Comparison of ENCODE assay signal across 17 mouse cellular contexts in genomic region chr13:56066152-56066551, GRCm38 (mm10).
DNase-seq lines count a peak whose midpoint lies in the region; ATAC-seq and TF ChIP-seq lines count a peak whose summit lies in the region.
"Had no signal": no experiment of that assay in that cellular context is flagged by ENCODE, and none has a peak within 500 bp of the region (broad histone marks: within the 10 kb centered on the region; RNA-seq: fewer than 3 reads in every experiment).

No protein-coding gene starts in this region.

- H3K9ac ChIP-seq in kidney, postnatal 0 days (ENCODE audit: low read depth, low read length): no peak overlapping the region
- no peak overlapping the region for H3K9ac ChIP-seq in ES-Bruce4 (ENCODE audit: low read depth, poor library complexity, severe bottlenecking)
- no peak overlapping the region for H3K9ac ChIP-seq in limb, embryonic 13.5 days
- H3K9ac ChIP-seq: embryonic facial prominence, embryonic 13.5 days; midbrain, embryonic 12.5 days; stomach, embryonic 15.5 days had no signal

- no peaks in the 10 kb centered on the region for H3K27me3 ChIP-seq in kidney, postnatal 0 days (ENCODE audit: insufficient read depth, low read length)
- no peaks in the 10 kb centered on the region for H3K27me3 ChIP-seq in ES-Bruce4 (ENCODE audit: control insufficient read depth, insufficient read depth, low read length, poor library complexity, severe bottlenecking)
- peaks cover 24% of the 10 kb centered on the region for H3K27me3 ChIP-seq in limb, embryonic 13.5 days
- H3K27me3 ChIP-seq: embryonic facial prominence, embryonic 13.5 days; stomach, embryonic 15.5 days had no signal

- 0 out of 2 replicates have a peak, but pooled peaks cover 5% of the 10 kb centered on the region for H3K4me1 ChIP-seq in kidney, postnatal 0 days (replicated peaks; ENCODE audit: insufficient read depth, low read length)
- no peaks in the 10 kb centered on the region for H3K4me1 ChIP-seq in ES-Bruce4 (ENCODE audit: control insufficient read depth, insufficient read depth, low read length)
- peaks cover 80% of the 10 kb centered on the region for H3K4me1 ChIP-seq in limb, embryonic 13.5 days
- H3K4me1 ChIP-seq: embryonic facial prominence, embryonic 13.5 days had no signal

- ATAC-seq in kidney, postnatal 0 days (replicated peaks; ENCODE audit: low FRiP score, low read depth): no peak; the same call in 1 of the 2 replicates
- ATAC-seq in limb, embryonic 13.5 days (ENCODE audit: low FRiP score, low read depth): peak; percentile 84

- no peak overlapping the region for H3K4me3 ChIP-seq in kidney, postnatal 0 days (replicated peaks; ENCODE audit: low read depth, low read length)
- peak overlapping the region; percentile 8 for H3K4me3 ChIP-seq in ES-Bruce4 (ENCODE audit: low read depth, low read length)
- H3K4me3 ChIP-seq in limb, embryonic 13.5 days: no peak overlapping the region
- H3K4me3 ChIP-seq: embryonic facial prominence, embryonic 13.5 days; heart, adult 2 months; midbrain, embryonic 12.5 days; stomach, embryonic 15.5 days had no signal

- no peak for TF ChIP-seq CTCF in kidney, postnatal 0 days (IDR thresholded peaks at IDR 0.05; ENCODE audit: low read depth)
- no peak for TF ChIP-seq CTCF in ES-Bruce4 (IDR thresholded peaks at IDR 0.05; ENCODE audit: low read depth, low read length)

- DNase-seq in kidney, postnatal 0 days (ENCODE audit: low spot score): peak; percentile 81
- DNase-seq in kidney, adult 18-20 months: no peak
- DNase-seq in ZHBTc4 (ENCODE audit: low read depth, low spot score): peak; percentile 57
- no peak for DNase-seq in frontal cortex, postnatal 10 days (ENCODE audit: low spot score in 2 of 2)
- no peak for DNase-seq in thymus, postnatal 14 days
- DNase-seq: adrenal gland, postnatal 14 days; cerebellum, adult 18-20 months; cerebellum, postnatal 36 days; heart, adult 2 months; lung, adult 2 months; right cerebral cortex, postnatal 14 days had no signal

- no peak overlapping the region for H3K4me2 ChIP-seq in kidney, postnatal 0 days (ENCODE audit: low read length)
- H3K4me2 ChIP-seq in limb, embryonic 13.5 days (replicated peaks): 0 out of 2 replicates have a peak overlapping the region, but pooled peaks have one; percentile 1
- H3K4me2 ChIP-seq: embryonic facial prominence, embryonic 13.5 days; midbrain, embryonic 12.5 days; stomach, embryonic 15.5 days had no signal

- WGBS in kidney, postnatal 0 days: 20% methylated on average over 21 of the region's 21 CpGs
- 31% methylated on average over 21 of the region's 21 CpGs for WGBS in limb, embryonic 13.5 days

- H3K27ac ChIP-seq in kidney, postnatal 0 days: no peak overlapping the region
- H3K27ac ChIP-seq in ES-Bruce4 (ENCODE audit: insufficient read depth, low read length): no peak overlapping the region
- H3K27ac ChIP-seq in limb, embryonic 13.5 days: peak overlapping the region; percentile 87
- H3K27ac ChIP-seq: embryonic facial prominence, embryonic 13.5 days; heart, adult 2 months; macrophage; midbrain, embryonic 12.5 days; stomach, embryonic 15.5 days had no signal

- no peak for TF ChIP-seq EP300 in ES-Bruce4 (IDR thresholded peaks at IDR 0.05; ENCODE audit: insufficient read depth, low read depth, low read length)

- H3K9me3 ChIP-seq in kidney, postnatal 0 days (replicated peaks; ENCODE audit: low read length): no peaks in the 10 kb centered on the region
- H3K9me3 ChIP-seq in ES-Bruce4 (replicated peaks; ENCODE audit: control insufficient read depth, insufficient read depth, low read length, poor library complexity, severe bottlenecking): no peaks in the 10 kb centered on the region
- H3K9me3 ChIP-seq in limb, embryonic 13.5 days: no peaks in the 10 kb centered on the region
- H3K9me3 ChIP-seq: embryonic facial prominence, embryonic 13.5 days; midbrain, embryonic 12.5 days; stomach, embryonic 15.5 days had no signal

- no peak for TF ChIP-seq POLR2A in ES-Bruce4 (IDR thresholded peaks at IDR 0.05; ENCODE audit: insufficient read depth, low read length)

- 0 out of 2 replicates have a peak, but pooled peaks cover 1% of the 10 kb centered on the region for H3K36me3 ChIP-seq in kidney, postnatal 0 days (ENCODE audit: insufficient read depth, low read length)
- no peaks in the 10 kb centered on the region for H3K36me3 ChIP-seq in ES-Bruce4 (ENCODE audit: control insufficient read depth, insufficient read depth, low read length, poor library complexity, severe bottlenecking)
- H3K36me3 ChIP-seq in limb, embryonic 13.5 days: peaks cover 10% of the 10 kb centered on the region

Comparison
In these comparisons a context has a peak if more than half of its experiments do, and no peak if none do; other contexts are left out.
1. DNase-seq: peak in kidney, postnatal 0 days (single experiment) and ZHBTc4 (single experiment); none in kidney, adult 18-20 months (single experiment), frontal cortex, postnatal 10 days (0 of 2) and thymus, postnatal 14 days (single experiment).